Mouse (Mus musculus) adrenal gland, postnatal 25 days (tissue): ENCODE data around the gene Postn. TPM values are rescaled to one million over a fixed set of nuclear protein-coding genes. Genes with fewer than 3 reads are reported as not detected.

Experiments used
- DNase-seq: peaks from one replicate; pipeline ENCODE4 v3.0.0; 2021; ENCODE audit warnings: mixed read lengths
- long read RNA-seq: library from polyadenylated mRNA; stranded (forward); transcript quantifications from one replicate; pipeline ENCODE4 v2.0.0, GENCODE M21; 2021
- total RNA-seq: library from RNA; stranded (reverse); gene quantifications from 2 replicates; pipeline ENCODE4 v1.2.3, GENCODE M21; 2021

Gene Postn
- total RNA-seq, result 45.6 and 53.5 TPM in 2 replicates
- long read RNA-seq, transcript Postn-204 (21 exons, 3,121 nt), result major isoform, 12 of 41 reads
- long read RNA-seq, transcript Postn-203 (22 exons, 3,205 nt), result minor isoform, 7 of 41 reads
- long read RNA-seq, transcript Postn-202 (23 exons, 2,670 nt), result minor isoform, 8 of 41 reads
- long read RNA-seq, partial matches to known transcripts, result 8 of 41 reads
- long read RNA-seq, other reads (novel, unspliced or antisense), result 5 of 41 reads

GRCm38 (mm10) chr3:54360897-54361296 lies at the start of gene Postn:
Gene Postn, plus strand, starts transcription at chr3:54361109.
- DNase-seq, result no peak

- DNase-seq, result no peak
Measured at GRCm38 (mm10) chr3:54314055-54314454, 46.9 kb upstream of the Postn start.

GRCm38 (mm10) chr3:54352891-54353652 lies 7.8 kb upstream of the Postn start:
- peak; percentile 76 for DNase-seq

- DNase-seq, result no peak
Measured at GRCm38 (mm10) chr3:54357561-54357960, 3.3 kb upstream of the Postn start.

- peak; percentile 59 for DNase-seq
Measured at GRCm38 (mm10) chr3:54358463-54359189, 2.3 kb upstream of the Postn start.

GRCm38 (mm10) chr3:54361656-54362055 lies 747 bp downstream of the Postn start:
- no peak for DNase-seq

- no peak for DNase-seq
Measured at GRCm38 (mm10) chr3:54371015-54371414, 10.1 kb downstream of the Postn start.

GRCm38 (mm10) chr3:54372625-54373024 lies 11.7 kb downstream of the Postn start:
- no peak for DNase-seq

- DNase-seq, result no peak
Measured at GRCm38 (mm10) chr3:54376014-54376413, 15.1 kb downstream of the Postn start.

- DNase-seq, result no peak
Measured at GRCm38 (mm10) chr3:54377647-54378046, 16.7 kb downstream of the Postn start.

- no peak for DNase-seq
Measured at GRCm38 (mm10) chr3:54378135-54378534, 17.2 kb downstream of the Postn start.

- DNase-seq, result no peak
Measured at GRCm38 (mm10) chr3:54379981-54380380, 19.1 kb downstream of the Postn start.

GRCm38 (mm10) chr3:54399321-54399720 lies 38.4 kb downstream of the Postn start:
- peak; percentile 26 for DNase-seq

GRCm38 (mm10) chr3:54399911-54400310 lies 39.0 kb downstream of the Postn start:
- DNase-seq, result no peak

GRCm38 (mm10) chr3:54400617-54401016 lies 39.7 kb downstream of the Postn start:
- no peak for DNase-seq

- DNase-seq, result no peak
Measured at GRCm38 (mm10) chr3:54401706-54402105, 40.8 kb downstream of the Postn start.

GRCm38 (mm10) chr3:54403791-54404190 lies 42.9 kb downstream of the Postn start:
- DNase-seq, result no peak

GRCm38 (mm10) chr3:54406567-54406966 lies 45.7 kb downstream of the Postn start:
- no peak for DNase-seq

GRCm38 (mm10) chr3:54411052-54411451 lies 50.1 kb downstream of the Postn start:
- DNase-seq, result no peak

GRCm38 (mm10) chr3:54412885-54413583 lies 52.1 kb downstream of the Postn start:
- DNase-seq, result no peak

GRCm38 (mm10) chr3:54413584-54413897 lies 52.6 kb downstream of the Postn start:
- no peak for DNase-seq

- DNase-seq, result no peak
Measured at GRCm38 (mm10) chr3:54414386-54414785, 53.5 kb downstream of the Postn start.
